Mouse (Mus musculus): ENCODE measurements around the gene Ufm1.

Gene Ufm1

GRCm38 (mm10) chr3:53863383-53864220 is at the start of gene Ufm1:
Gene Ufm1 (minus strand): TSS chr3:53863830.
- peak; percentile 95 for DNase-seq (ENCODE audit: low spot score)

- DNase-seq (ENCODE audit: low spot score), result peak; percentile 78
These were observed 27.2 kb upstream of the Ufm1 start for GRCm38 (mm10) chr3:53890619-53891540.

- no peak for DNase-seq (ENCODE audit: low spot score)
These were observed 8.0 kb upstream of the Ufm1 start for GRCm38 (mm10) chr3:53871596-53871995.

- DNase-seq (ENCODE audit: low spot score), result no peak
These were observed 6.9 kb upstream of the Ufm1 start for GRCm38 (mm10) chr3:53870482-53870881.

GRCm38 (mm10) chr3:53869263-53869662 is 5.6 kb upstream of the Ufm1 start:
- DNase-seq (ENCODE audit: low spot score), result no peak

- no peak for DNase-seq (ENCODE audit: low spot score)
These were observed 4.6 kb upstream of the Ufm1 start for GRCm38 (mm10) chr3:53868212-53868611.

- no peak for DNase-seq (ENCODE audit: low spot score)
These were observed 8.8 kb downstream of the Ufm1 start for GRCm38 (mm10) chr3:53854831-53855230.

GRCm38 (mm10) chr3:53854261-53854660 is 9.4 kb downstream of the Ufm1 start:
- DNase-seq (ENCODE audit: low spot score), result no peak

GRCm38 (mm10) chr3:53848262-53848661 is 15.4 kb downstream of the Ufm1 start:
- DNase-seq (ENCODE audit: low spot score), result no peak

GRCm38 (mm10) chr3:53847726-53848125 is 15.9 kb downstream of the Ufm1 start:
- DNase-seq (ENCODE audit: low spot score), result no peak

GRCm38 (mm10) chr3:53846206-53846928 is 17.3 kb downstream of the Ufm1 start:
- DNase-seq (ENCODE audit: low spot score), result no peak

- no peak for DNase-seq (ENCODE audit: low spot score)
These were observed 18.8 kb downstream of the Ufm1 start, which contains the start of gene Gm10985 for GRCm38 (mm10) chr3:53844786-53845185. Gene Gm10985 (plus strand): TSS chr3:53845086.

- no peak for DNase-seq (ENCODE audit: low spot score)
These were observed 29.4 kb downstream of the Ufm1 start for GRCm38 (mm10) chr3:53834238-53834637.

- DNase-seq (ENCODE audit: low spot score), result no peak
These were observed 50.1 kb downstream of the Ufm1 start for GRCm38 (mm10) chr3:53813421-53813977.
